Mouse (Mus musculus): Measurements from ENCODE around the gene Scaf8. TPM values are rescaled to one million over a fixed set of nuclear protein-coding genes. Genes with fewer than 3 reads are reported as not detected.
"Not testable (repeated sequence)": the region's sequence is repeated elsewhere in the genome, so short reads cannot be mapped to it uniquely, and the experiment has no call there.

Scaf8 gene
- polyA plus RNA-seq, 1 experiment from 2014 or later: 20.9 TPM

- WGBS: 53% methylated on average over 4 of the region's 4 CpGs
- Histone ChIP-seq H3K4me1 (no peaks in the 10 kb centered on the region), H3K27me3 (ENCODE audit: low read depth, poor library complexity, severe bottlenecking) (no peaks in the 10 kb centered on the region), H3K36me3 (no peaks in the 10 kb centered on the region), H3K27ac (replicated peaks) (no peak overlapping the region), H3K4me3 (no peak overlapping the region), H3K9me3 (replicated peaks) (no peaks in the 10 kb centered on the region)
- DNase-seq (ENCODE audit: low spot score): no peak
Measured at GRCm38 (mm10) chr17:3092682-3093081, 22.1 kb upstream of the Scaf8 start.

DNA sequence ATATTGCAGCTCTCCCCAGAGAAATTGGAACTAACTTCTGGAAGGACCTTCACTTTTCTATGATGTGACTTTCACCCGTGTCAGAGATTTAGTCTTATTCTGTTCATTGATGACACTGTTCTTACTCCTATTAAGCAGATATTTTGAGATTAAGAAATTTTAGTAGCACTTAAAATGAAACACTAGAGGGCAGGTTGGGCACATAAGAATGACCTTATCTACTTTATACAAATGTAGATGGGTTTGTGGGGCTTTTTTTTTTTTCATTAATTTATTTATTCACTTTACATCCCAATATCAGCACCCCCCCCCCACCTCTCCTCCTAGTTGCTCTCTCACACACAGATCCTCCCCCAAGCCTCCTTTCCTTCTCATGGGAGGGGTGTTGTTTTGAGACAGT lies 15.5 kb upstream of the Scaf8 start:
- WGBS: 78% methylated on average over 1 of the region's 1 CpGs

DNA sequence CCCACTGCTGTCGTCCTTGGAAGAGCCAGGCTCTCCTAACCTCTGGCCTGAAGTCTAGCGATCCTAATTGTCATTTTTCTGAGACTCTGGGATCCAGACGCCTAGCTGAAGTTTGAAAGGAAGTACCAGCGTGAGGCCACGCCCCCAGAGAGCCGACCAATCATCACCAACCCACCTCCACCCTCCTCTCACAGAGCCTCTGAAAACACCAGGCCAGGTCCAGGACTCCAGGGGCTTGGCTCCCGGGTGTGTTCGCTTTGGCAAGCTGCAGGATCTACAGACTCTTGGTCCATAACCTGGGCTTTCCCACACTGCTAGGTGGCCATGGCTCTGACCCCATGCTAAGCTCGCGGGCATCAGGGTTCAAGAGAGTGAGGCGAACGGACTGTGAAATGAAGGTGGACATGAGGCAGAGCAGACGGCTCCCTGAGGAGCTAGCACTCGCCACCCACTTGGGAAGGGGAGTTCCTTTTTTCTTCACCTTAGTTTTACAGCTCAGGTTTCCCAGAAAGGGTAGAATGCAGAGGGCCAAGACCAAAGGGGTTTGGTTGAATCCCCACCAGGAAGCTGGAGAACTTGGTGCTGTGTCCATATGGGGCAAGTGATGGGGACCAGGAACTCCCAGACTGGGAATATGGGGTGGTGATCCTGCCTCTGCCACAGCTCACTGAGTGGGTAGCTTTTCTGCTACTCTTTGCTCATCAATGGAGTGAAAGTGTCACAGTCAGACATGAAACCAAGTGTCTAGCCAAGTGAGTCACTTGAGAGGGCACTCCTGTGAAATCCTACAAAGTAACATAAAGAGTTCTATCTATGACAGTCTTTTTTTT lies 12.2 kb upstream of the Scaf8 start:
- WGBS: 3% methylated on average over 14 of the region's 14 CpGs
- Histone ChIP-seq H3K4me1 (peaks cover 10% of the 10 kb centered on the region), H3K27me3 (ENCODE audit: low read depth, poor library complexity, severe bottlenecking) (no peaks in the 10 kb centered on the region), H3K9me3 (replicated peaks) (no peaks in the 10 kb centered on the region), H3K27ac (replicated peaks) (peak overlapping the region; percentile 61; the same call in 1 of the 2 replicates), H3K36me3 (peaks cover 37% of the 10 kb centered on the region), H3K4me3 (peak overlapping the region; percentile 51)
- peak; percentile 67 for DNase-seq (ENCODE audit: low spot score)

More for the DNA sequence above, 15.5 kb upstream of the Scaf8 start:
- not testable (repeated sequence) for H3K27me3 ChIP-seq (ENCODE audit: low read depth, poor library complexity, severe bottlenecking); DNase-seq (ENCODE audit: low spot score); H3K4me3 ChIP-seq; H3K4me1 ChIP-seq; H3K27ac ChIP-seq (replicated peaks); H3K9me3 ChIP-seq (replicated peaks)
- H3K36me3 ChIP-seq: peaks cover 10% of the 10 kb centered on the region

DNA sequence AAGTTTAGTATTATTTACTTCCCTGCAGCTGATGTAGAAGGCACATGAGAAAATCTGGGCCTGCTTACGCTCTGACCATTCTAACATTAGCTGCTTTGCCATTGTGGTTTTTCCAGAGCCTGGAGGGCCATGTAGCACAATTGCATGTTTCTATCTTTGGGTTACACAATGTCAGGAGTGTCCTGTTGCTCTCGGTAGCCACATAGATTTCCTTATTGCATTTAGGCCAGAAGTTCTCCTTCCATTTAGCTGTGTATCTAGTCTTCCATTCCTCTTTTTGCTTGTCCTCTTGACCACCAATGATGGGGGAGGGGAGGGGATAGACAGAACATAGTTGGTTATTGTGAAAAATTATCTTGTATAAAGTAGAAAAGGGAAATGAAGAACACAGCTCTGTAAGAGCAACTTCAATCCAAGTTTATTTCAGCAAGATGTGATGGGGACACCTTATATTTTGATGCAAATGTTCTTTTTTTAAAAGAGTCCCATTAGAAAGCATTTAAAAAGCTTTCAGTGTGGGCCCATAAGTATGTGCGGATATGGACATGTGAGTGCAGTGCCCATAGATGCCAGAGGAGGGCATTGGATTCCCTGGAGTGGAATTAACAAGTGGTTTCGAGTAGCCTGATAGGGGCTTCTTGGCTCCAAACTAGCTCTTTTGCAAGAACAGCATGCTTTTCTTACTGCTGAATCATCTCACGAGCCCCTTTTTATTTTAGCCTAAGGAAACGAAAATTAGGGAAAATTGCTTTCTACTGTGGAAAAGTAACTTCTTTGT lies 10.4 kb upstream of the Scaf8 start:
- Histone ChIP-seq H3K27me3 (ENCODE audit: low read depth, poor library complexity, severe bottlenecking) (no peaks in the 10 kb centered on the region), H3K27ac (replicated peaks) (no peak overlapping the region), H3K4me1 (peaks cover 10% of the 10 kb centered on the region), H3K36me3 (peaks cover 37% of the 10 kb centered on the region), H3K4me3 (no peak overlapping the region), H3K9me3 (replicated peaks) (no peaks in the 10 kb centered on the region)
- no peak for DNase-seq (ENCODE audit: low spot score)
- WGBS: 88% methylated on average over 6 of the region's 6 CpGs

GRCm38 (mm10) chr17:3105022-3105421 lies 9.8 kb upstream of the Scaf8 start:
- H3K36me3 ChIP-seq: peaks cover 37% of the 10 kb centered on the region
- H3K9me3 ChIP-seq (replicated peaks): no peaks in the 10 kb centered on the region
- peaks cover 10% of the 10 kb centered on the region for H3K4me1 ChIP-seq
- no peak overlapping the region for H3K27ac ChIP-seq (replicated peaks)
- no peaks in the 10 kb centered on the region for H3K27me3 ChIP-seq (ENCODE audit: low read depth, poor library complexity, severe bottlenecking)
- H3K4me3 ChIP-seq: no peak overlapping the region
- WGBS: 92% methylated on average over 1 of the region's 1 CpGs
- DNase-seq (ENCODE audit: low spot score): no peak

DNA sequence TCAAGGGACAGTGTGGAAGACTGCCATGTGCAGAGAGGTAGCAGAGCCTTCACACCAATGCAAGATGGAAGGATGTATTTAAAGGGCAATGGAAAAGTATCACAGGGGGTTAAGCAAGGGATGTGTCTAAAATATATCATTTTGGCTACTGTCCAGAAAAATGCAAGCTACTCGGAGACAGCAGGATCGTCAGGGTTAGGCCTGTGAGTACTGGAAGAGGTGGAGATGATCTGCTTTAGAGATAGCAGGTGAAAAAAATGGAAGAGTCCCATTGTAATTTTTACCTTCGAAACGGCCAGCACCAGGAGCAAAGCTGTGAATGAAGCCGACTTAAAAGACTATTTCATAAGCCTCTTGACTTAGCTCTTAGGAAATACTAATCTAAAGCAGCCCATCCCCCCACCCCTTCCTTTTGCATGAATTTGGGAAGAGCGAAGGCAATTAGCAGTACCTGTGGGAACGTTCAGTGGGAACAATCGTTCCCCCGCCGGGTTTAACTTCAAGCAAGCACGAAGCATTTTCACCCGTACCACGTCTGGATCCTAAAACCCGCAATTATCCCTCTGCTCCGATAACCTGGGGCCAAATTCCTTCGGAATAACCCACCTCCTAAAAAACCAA lies 925 bp upstream of the Scaf8 start:
- WGBS: 4% methylated on average over 16 of the region's 16 CpGs
- Histone ChIP-seq H3K9me3 (replicated peaks) (no peaks in the 10 kb centered on the region; the same call in 1 of the 2 replicates), H3K27ac (replicated peaks) (peak overlapping the region; percentile 99), H3K4me1 (peaks cover 31% of the 10 kb centered on the region), H3K36me3 (peaks cover 32% of the 10 kb centered on the region), H3K4me3 (peak overlapping the region; percentile 98), H3K27me3 (ENCODE audit: low read depth, poor library complexity, severe bottlenecking) (no peaks in the 10 kb centered on the region)
- DNase-seq (ENCODE audit: low spot score): no peak

DNA sequence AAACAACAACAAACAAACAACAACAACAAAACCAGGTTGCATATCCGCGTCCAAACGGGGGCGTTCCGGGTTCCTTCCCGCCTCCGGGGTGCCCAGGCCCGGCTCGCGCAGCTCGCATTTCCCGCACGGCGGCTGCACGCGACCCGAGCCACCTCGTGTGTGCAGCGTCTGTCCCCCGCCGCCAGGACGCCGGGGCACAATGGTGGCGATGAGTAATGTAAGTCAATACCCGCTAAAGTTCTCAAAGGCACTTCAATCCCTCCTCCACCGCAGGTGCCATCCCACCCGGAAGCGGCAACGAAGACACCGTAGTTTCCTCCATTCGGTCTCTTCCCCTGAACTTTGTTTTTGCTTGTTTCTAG lies 433 bp upstream of the Scaf8 start:
- Histone ChIP-seq H3K27me3 (ENCODE audit: low read depth, poor library complexity, severe bottlenecking) (no peaks in the 10 kb centered on the region), H3K9me3 (replicated peaks) (no peaks in the 10 kb centered on the region; the same call in 1 of the 2 replicates), H3K36me3 (peaks cover 32% of the 10 kb centered on the region), H3K4me3 (peak overlapping the region; percentile 98), H3K27ac (replicated peaks) (peak overlapping the region; percentile 99), H3K4me1 (peaks cover 31% of the 10 kb centered on the region)
- under 1% methylated on average over 31 of the region's 31 CpGs for WGBS
- no peak for DNase-seq (ENCODE audit: low spot score)

- no peaks in the 10 kb centered on the region for H3K27me3 ChIP-seq (ENCODE audit: low read depth, poor library complexity, severe bottlenecking)
- peaks cover 31% of the 10 kb centered on the region for H3K4me1 ChIP-seq
- H3K27ac ChIP-seq (replicated peaks): peak overlapping the region; percentile 99
- H3K9me3 ChIP-seq (replicated peaks): no peaks in the 10 kb centered on the region; the same call in 1 of the 2 replicates
- WGBS: under 1% methylated on average over 45 of the region's 47 CpGs
- H3K36me3 ChIP-seq: peaks cover 32% of the 10 kb centered on the region
- DNase-seq (ENCODE audit: low spot score): peak; percentile 62
- peak overlapping the region; percentile 98 for H3K4me3 ChIP-seq
Measured at GRCm38 (mm10) chr17:3115380-3115974, 705 bp downstream of the Scaf8 start.

- not testable (repeated sequence) for H3K4me3 ChIP-seq; H3K27ac ChIP-seq (replicated peaks); H3K9me3 ChIP-seq (replicated peaks); H3K27me3 ChIP-seq (ENCODE audit: low read depth, poor library complexity, severe bottlenecking); DNase-seq (ENCODE audit: low spot score)
- Histone ChIP-seq H3K36me3 (peaks cover 28% of the 10 kb centered on the region), H3K4me1 (peaks cover 21% of the 10 kb centered on the region)
- 83% methylated on average over 8 of the region's 8 CpGs for whole genome bisulfite sequencing
Measured at GRCm38 (mm10) chr17:3120949-3121348, 6.2 kb downstream of the Scaf8 start.

GRCm38 (mm10) chr17:3123581-3123980 lies 8.8 kb downstream of the Scaf8 start:
- H3K36me3 ChIP-seq: peaks cover 30% of the 10 kb centered on the region
- DNase-seq (ENCODE audit: low spot score); H3K27me3 ChIP-seq (ENCODE audit: low read depth, poor library complexity, severe bottlenecking); H3K9me3 ChIP-seq (replicated peaks); H3K27ac ChIP-seq (replicated peaks); H3K4me3 ChIP-seq; H3K4me1 ChIP-seq: not testable (repeated sequence)
- WGBS: 87% methylated on average over 1 of the region's 1 CpGs

GRCm38 (mm10) chr17:3128716-3129115 lies 13.9 kb downstream of the Scaf8 start:
- Histone ChIP-seq H3K27ac (replicated peaks) (no peak overlapping the region), H3K27me3 (ENCODE audit: low read depth, poor library complexity, severe bottlenecking) (no peaks in the 10 kb centered on the region), H3K4me3 (no peak overlapping the region), H3K9me3 (replicated peaks) (no peaks in the 10 kb centered on the region), H3K4me1 (no peaks in the 10 kb centered on the region), H3K36me3 (peaks cover 67% of the 10 kb centered on the region)
- WGBS: 97% methylated on average over 1 of the region's 1 CpGs
- no peak for DNase-seq (ENCODE audit: low spot score)

DNA sequence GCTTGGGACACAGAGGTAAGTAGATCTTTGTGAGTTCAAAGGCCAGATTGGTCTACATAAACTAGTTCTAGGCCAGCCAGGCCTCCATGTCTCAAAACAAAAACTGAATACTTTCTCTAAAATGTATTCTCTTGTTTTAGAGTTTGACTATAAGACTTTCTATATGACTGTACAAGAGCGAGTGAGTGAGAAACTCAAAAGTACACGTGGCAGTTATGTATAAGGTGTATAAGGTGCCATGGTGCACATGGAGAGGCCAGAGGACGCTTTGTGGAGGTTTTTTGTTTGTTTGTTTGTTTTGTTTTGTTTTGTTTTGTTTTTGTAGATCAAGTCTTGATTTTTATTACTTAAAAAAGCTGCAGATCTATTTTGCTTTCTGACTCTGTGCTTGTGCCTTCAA lies 15.0 kb downstream of the Scaf8 start:
- Histone ChIP-seq H3K4me1 (no peaks in the 10 kb centered on the region), H3K4me3 (no peak overlapping the region), H3K36me3 (peaks cover 67% of the 10 kb centered on the region), H3K9me3 (replicated peaks) (no peaks in the 10 kb centered on the region), H3K27me3 (ENCODE audit: low read depth, poor library complexity, severe bottlenecking) (no peaks in the 10 kb centered on the region), H3K27ac (replicated peaks) (no peak overlapping the region)
- DNase-seq (ENCODE audit: low spot score): no peak
- WGBS: 94% methylated on average over 3 of the region's 3 CpGs
